Mouse (Mus musculus) layer of hippocampus, adult 18-20 months (tissue): ENCODE results near the gene Pced1a. TPM values are rescaled to one million over a fixed set of nuclear protein-coding genes. Genes with fewer than 3 reads are reported as not detected.
"Not testable (repeated sequence)": the region's sequence is repeated elsewhere in the genome, so short reads cannot be mapped to it uniquely, and the experiment has no call there.

Experiments
- DNase-seq, 2 experiments: peaks; one replicate each; pipeline ENCODE4 v3.0.0; 2022; ENCODE audit warnings: low spot score in 2 of 2
- total RNA-seq, 2 experiments: library from RNA; stranded (reverse); gene quantifications; 2 replicates each; pipeline ENCODE4 v1.2.3; 2021

The Pced1a gene
- total RNA-seq, 2 experiments from 2014 or later: 23.1 to 23.4 TPM

- DNase-seq: no peak
Observed at GRCm38 (mm10) chr2:130395696-130396095, 28.8 kb downstream of the Pced1a start.

GRCm38 (mm10) chr2:130392836-130393235 lies 31.7 kb downstream of the Pced1a start:
- DNase-seq: no peak

GRCm38 (mm10) chr2:130390993-130391625 lies 33.4 kb downstream of the Pced1a start:
- no peak for DNase-seq

- DNase-seq: no peak
Observed at GRCm38 (mm10) chr2:130388796-130389195, 35.7 kb downstream of the Pced1a start.

GRCm38 (mm10) chr2:130386212-130386611 lies 38.3 kb downstream of the Pced1a start:
- no peak for DNase-seq

- DNase-seq: no peak
Observed at GRCm38 (mm10) chr2:130383895-130384294, 40.6 kb downstream of the Pced1a start.

GRCm38 (mm10) chr2:130383205-130383604 lies 41.3 kb downstream of the Pced1a start:
- DNase-seq: no peak

- DNase-seq: no peak
Observed at GRCm38 (mm10) chr2:130374951-130375350, 49.5 kb downstream of the Pced1a start.

GRCm38 (mm10) chr2:130373026-130373425 lies 51.5 kb downstream of the Pced1a start:
- not testable (repeated sequence) for DNase-seq

- DNase-seq: no peak
Observed at GRCm38 (mm10) chr2:130367386-130367785, 57.1 kb downstream of the Pced1a start.

Other genes starting within 250 kb of the Pced1a start
- 100 to 1,000 TPM; 113 to 115 TPM for gene Snrpb, start 245.3 kb downstream of the Pced1a start, total RNA-seq
- under 1 TPM in 1 of 2 experiments, not detected in 1; 0.12 TPM for gene Tmc2, start 229.5 kb downstream of the Pced1a start, total RNA-seq
- 100 to 1,000 TPM; 122 to 153 TPM for gene Nop56, start 150.3 kb downstream of the Pced1a start, total RNA-seq
- gene Idh3b, start 140.2 kb downstream of the Pced1a start, total RNA-seq: 100 to 1,000 TPM; 316 to 319 TPM
- 1 to 10 TPM; 9.1 to 10.0 TPM for gene Ebf4, start 129.5 kb downstream of the Pced1a start, total RNA-seq
- 1 to 10 TPM; 5.8 to 7.3 TPM for gene Cpxm1, start 27.1 kb downstream of the Pced1a start, total RNA-seq
- not detected for gene Gm28372, start 19.5 kb downstream of the Pced1a start, total RNA-seq
- gene 1700020A23Rik, start 19.4 kb downstream of the Pced1a start, total RNA-seq: not detected
- not detected for gene Tmem239, start 18.2 kb downstream of the Pced1a start, total RNA-seq
- gene Vps16, start 362 bp downstream of the Pced1a start, total RNA-seq: 10 to 100 TPM; 85.2 to 87.8 TPM
- 100 to 1,000 TPM; 327 to 330 TPM for gene Ptpra, start 25.6 kb upstream of the Pced1a start, total RNA-seq
- 10 to 100 TPM; 81.6 to 85.7 TPM for gene Mrps26, start 139.0 kb upstream of the Pced1a start, total RNA-seq
- gene Oxt, start 151.5 kb upstream of the Pced1a start, total RNA-seq: not detected
- gene Avp, start 157.9 kb upstream of the Pced1a start, total RNA-seq: 1 to 10 TPM; 1.4 to 1.5 TPM
- gene Fastkd5, start 205.3 kb upstream of the Pced1a start, total RNA-seq: 10 to 100 TPM in 1 of 2 experiments, 1 to 10 TPM in 1; 9.6 to 10.4 TPM
- 10 to 100 TPM in 1 of 2 experiments, 1 to 10 TPM in 1; 9.3 to 11.2 TPM for gene Ubox5, start 205.3 kb upstream of the Pced1a start, total RNA-seq
- 100 to 1,000 TPM; 193 to 196 TPM for gene Lzts3, start 218.1 kb upstream of the Pced1a start, total RNA-seq
- gene Ddrgk1, start 240.0 kb upstream of the Pced1a start, total RNA-seq: 100 to 1,000 TPM in 1 of 2 experiments, 10 to 100 TPM in 1; 95.9 to 102 TPM
- gene Itpa, start 242.9 kb upstream of the Pced1a start, total RNA-seq: 10 to 100 TPM; 35.9 to 36.5 TPM